Mouse (Mus musculus) G1E (cell line): ENCODE measurements around the gene Kcnh5.

Source experiments
- CTCF ChIP-seq: IDR thresholded peaks from 2 replicates; pipeline ENCODE4 v1.5.1; 2012; ENCODE audit warnings: low read depth, low read length, inconsistent platforms, mixed read lengths
- GATA1 ChIP-seq: IDR thresholded peaks from 2 replicates; pipeline ENCODE4 v1.6.1; 2012; ENCODE audit warnings: borderline replicate concordance, low read length, inconsistent platforms, mixed read lengths
- TAL1 ChIP-seq: conservative IDR thresholded peaks from 2 replicates; pipeline ENCODE4 v1.6.1; 2012; ENCODE audit warnings: low read depth, low read length, inconsistent platforms, mixed read lengths

DNA sequence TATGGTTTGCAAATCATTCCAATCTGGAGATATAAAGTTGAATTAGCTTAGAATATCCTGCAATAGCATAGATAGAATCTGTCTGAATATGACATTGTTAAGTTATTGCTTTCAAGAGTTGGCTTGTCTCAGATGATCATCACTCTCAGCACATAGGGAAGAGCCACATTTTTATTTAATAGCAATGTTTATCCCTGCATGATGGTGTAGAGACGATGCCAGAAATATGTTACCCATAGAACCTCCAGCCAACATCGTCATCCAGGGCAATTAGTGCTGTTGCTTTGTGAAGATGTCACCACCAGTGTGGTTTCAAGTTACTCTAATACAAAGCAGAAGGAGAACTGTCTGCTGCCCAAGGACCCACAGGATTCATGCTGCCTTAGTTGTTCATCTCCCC, 321.5 kb downstream of the Kcnh5 start:
- no peak for TF ChIP-seq CTCF
- no peak for TF ChIP-seq GATA1
- TF ChIP-seq TAL1, result no peak
